Mouse (Mus musculus): ENCODE data around the gene Znhit3.

DNA sequence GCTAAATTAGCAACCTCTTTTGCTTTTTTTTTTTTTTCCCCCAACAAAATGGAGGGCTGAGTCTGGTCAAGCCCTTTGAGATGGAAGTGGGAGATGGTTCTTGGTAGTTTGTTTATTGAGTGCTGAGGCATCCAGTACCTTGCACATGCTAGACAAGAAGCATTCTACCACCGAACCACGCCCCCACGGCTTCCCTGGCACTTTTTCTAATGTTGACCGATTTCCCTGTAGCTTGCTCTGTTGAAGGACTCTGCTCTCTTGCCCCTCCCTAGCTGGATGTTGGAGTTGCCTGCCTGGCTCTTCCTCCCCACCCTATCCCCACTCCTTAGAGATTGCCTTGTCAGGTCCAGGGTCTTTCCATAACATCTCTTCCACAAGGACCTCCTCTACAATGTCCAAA is 46.4 kb upstream of the Znhit3 start:
- TF ChIP-seq POLR2A (IDR thresholded peaks at IDR 0.05; ENCODE audit: borderline replicate concordance, extremely low read depth, insufficient read depth, insufficient read length, poor library complexity, severe bottlenecking) (no peak), CTCF (IDR thresholded peaks at IDR 0.05; ENCODE audit: borderline replicate concordance, extremely low read depth, insufficient read depth, insufficient read length) (no peak)

Measured in brain, embryonic 14.5 days (tissue).